Mouse (Mus musculus): ENCODE data around the gene Mog.
"Not testable (repeated sequence)": the region's sequence is repeated elsewhere in the genome, so short reads cannot be mapped to it uniquely, and the experiment has no call there.

Gene Mog

DNA sequence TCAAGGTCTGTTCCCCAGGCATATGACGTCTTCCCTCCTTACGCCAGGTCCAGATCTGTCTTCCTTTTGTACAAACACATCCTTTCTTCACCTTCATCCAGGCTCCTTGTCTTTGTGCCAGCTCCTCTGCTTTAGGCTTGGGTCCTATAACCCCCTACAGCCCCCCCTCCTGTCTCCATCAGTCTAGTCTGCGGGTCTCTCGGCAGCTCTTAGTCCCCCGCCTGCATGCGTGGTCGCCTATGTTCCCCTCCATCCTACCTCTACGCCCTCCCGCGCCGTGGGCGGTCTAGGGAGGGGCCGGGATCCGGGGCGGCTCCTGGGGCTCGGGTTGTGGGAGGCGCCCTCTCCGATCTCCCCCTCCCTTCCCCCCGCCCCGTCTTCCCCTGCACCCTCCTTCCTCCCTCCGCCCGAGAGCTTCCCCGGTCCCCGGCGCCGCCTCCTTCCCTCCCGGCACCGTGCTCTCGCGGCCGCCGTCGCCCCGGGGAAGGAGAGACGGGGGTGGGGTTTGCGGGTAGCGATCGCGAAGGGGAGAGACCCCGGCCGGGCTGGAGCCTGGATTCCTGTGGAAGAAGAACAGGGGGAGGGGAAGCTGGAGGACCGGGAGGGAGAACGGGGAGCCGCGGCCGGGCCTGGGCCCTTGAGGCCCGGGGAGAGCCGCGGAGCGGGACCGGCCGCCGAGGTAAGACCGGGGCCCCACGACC lies 22.6 kb upstream of the Mog start, which contains the start of gene Gabbr1:
TSS of gene Gabbr1 (plus strand) at position 356 of the 701 bp plus-strand sequence.
- DNase-seq (ENCODE audit: low spot score), result peak; percentile 63

- no peak for DNase-seq (ENCODE audit: low spot score)
Observed at GRCm38 (mm10) chr17:37044651-37045244, 21.6 kb upstream of the Mog start.

GRCm38 (mm10) chr17:37039127-37039894 lies 16.1 kb upstream of the Mog start:
- no peak for DNase-seq (ENCODE audit: low spot score)

DNA sequence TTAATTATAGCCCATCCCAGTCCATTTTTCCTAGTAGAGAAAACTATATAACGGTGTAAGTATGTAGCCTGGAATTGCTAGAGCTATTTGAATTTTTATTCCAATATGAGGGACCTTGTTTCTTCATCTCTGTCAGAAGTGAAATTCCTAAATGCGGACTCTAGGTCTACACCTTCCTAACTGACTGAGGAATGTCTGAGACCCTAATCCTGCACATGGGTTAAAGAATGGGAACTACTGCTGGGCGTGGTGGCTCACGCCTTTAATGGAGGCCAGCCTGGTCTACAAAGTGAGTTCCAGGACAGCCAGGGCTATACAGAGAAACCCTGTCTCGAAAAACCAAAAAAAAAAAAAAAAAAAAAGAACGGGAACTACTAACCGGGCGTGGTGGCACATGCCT lies 6.0 kb upstream of the Mog start:
- no peak for DNase-seq (ENCODE audit: low spot score)

GRCm38 (mm10) chr17:37028683-37029120 lies 5.5 kb upstream of the Mog start:
- peak; percentile 88 for DNase-seq (ENCODE audit: low spot score)

GRCm38 (mm10) chr17:37028212-37028611 lies 5.0 kb upstream of the Mog start:
- DNase-seq (ENCODE audit: low spot score), result no peak

DNA sequence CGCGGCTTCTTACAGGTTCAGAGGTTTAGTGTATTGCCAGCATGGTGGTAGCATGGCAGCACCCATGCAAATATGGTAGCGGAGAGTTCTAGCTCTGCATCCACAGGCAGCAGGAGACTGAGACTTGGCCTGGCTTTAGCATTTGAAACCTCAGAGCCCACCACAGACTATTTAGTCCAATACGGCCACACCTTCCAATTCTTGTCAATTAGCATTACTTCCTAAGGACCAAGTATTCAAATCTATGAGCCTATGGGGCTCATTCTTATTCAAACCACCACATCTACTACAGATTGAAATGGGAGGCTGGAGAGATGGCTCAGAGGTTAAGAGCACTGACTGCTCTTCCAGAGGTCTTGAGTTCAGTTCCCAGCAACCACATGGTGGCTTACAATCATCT lies 4.3 kb upstream of the Mog start:
- no peak for DNase-seq (ENCODE audit: low spot score)

DNA sequence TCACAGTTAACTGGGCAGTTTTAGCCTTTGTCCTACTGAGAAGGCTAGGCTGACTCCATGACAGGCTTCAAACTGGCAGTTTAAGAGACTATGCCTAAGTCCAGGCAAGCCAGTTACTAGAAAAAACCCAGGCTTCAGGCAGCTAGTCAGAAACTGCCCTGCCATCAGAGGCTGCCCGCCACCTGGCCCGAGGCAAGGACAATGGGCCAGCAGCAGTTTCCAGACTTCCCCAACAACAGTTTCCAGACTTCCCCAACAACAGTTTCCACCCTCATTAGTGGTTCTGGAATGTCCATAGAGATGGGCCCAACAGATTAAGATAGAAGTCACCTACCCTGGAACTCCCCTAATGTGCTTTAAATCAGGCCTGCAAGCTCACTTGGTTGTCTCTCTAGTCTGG lies 3.2 kb upstream of the Mog start:
- DNase-seq (ENCODE audit: low spot score), result peak; percentile 25

- DNase-seq (ENCODE audit: low spot score), result not testable (repeated sequence)
Observed at GRCm38 (mm10) chr17:37019242-37019641, 4.0 kb downstream of the Mog start.

- DNase-seq (ENCODE audit: low spot score), result no peak
Observed at GRCm38 (mm10) chr17:37018328-37018727, 4.9 kb downstream of the Mog start.

DNA sequence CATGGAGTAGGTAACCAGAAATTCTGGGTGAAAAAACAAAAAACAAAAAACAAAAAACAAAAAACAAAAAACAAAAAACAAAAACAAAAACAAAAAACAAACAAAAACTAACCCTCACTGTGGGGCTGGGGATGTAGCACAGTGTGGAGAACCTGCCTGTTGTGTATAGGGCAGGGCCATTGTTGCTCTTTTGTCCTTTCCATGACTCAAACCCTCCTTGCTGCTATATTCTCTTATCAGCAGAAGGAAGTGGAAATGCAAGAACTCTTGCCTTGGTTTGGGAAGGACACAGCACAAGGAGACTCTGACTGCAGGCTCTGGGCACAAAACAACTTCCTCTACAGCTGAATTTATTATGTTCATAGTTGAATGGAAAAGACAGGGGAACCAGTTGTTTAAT lies 6.9 kb downstream of the Mog start:
- no peak for DNase-seq (ENCODE audit: low spot score)

DNA sequence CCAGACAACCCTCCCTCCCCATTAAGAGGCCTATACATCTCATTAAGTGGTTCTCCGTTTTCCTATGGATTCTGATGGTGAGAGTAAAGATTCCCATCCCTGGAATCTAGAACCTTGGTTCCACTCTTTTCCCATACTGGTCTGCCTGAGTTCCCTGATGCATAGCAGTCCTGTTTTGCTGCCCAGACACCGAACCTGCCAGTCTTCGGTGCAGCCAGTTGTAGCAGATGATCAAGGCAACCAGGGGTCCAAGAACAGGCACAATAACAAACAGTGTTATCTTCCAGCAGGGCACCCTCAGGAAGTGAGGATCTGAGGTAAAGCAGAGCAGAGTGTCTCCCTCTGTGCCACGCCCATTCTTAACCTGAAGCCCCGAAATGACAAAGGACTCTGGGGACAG lies 11.1 kb downstream of the Mog start:
- no peak for DNase-seq (ENCODE audit: low spot score)

- no peak for DNase-seq (ENCODE audit: low spot score)
Observed at GRCm38 (mm10) chr17:37011719-37012118, 11.5 kb downstream of the Mog start.

DNA sequence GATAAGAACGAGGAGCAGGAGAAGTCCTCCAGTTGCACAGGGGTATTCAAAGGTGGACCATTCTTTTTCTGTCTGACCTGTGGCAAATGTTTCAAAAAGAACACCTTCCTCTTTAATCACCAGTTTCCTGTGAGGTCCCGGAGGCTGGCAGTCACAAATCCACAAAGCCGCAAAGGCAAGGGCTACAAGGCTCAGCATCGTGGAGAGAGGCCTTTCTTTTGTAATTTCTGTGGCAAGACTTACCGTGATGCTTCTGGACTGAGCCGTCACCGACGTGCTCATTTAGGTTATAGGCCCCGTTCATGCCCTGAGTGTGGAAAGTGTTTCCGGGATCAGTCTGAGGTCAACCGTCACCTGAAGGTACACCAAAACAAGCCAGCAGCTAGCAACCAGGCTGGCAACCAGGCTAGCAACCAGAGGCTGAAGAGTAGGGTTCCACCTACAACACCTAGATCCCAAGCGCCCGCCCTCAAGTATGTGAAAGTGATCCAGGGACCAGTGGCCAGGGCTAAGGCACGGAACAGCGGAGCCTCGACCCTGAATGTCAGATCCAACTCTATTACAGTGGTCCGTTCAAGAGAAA lies 13.6 kb downstream of the Mog start:
- no peak for DNase-seq (ENCODE audit: low spot score)

GRCm38 (mm10) chr17:37008161-37008560 lies 15.0 kb downstream of the Mog start:
- DNase-seq (ENCODE audit: low spot score), result no peak

GRCm38 (mm10) chr17:37003366-37003765 lies 19.8 kb downstream of the Mog start:
- no peak for DNase-seq (ENCODE audit: low spot score)

- DNase-seq (ENCODE audit: low spot score), result peak; percentile 41
Observed at GRCm38 (mm10) chr17:37002364-37003330, 20.6 kb downstream of the Mog start.

- DNase-seq (ENCODE audit: low spot score), result no peak
Observed at GRCm38 (mm10) chr17:37000863-37001262, 22.3 kb downstream of the Mog start, which contains the start of gene Zfp57. Gene Zfp57, plus strand, starts transcription at chr17:37001163.

DNA sequence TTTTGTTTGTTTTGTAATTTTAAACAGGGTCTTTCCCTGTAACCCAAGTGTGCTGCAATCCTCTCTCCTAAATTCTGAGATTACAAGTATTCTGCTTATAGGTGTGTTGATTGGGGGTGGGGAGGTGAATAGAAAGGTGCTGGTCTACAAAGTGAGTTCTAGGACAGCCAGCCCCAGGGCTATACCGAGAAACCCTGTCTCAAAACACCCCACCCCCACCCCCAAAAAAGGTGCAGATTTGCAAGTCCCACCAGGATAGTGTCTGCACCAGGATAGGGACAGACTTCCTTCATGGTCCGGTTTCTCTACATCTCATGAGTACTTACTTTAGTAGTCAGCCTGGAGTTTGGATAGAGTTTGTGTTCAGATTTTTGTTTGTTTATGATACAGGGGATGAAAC lies 24.7 kb downstream of the Mog start:
- DNase-seq (ENCODE audit: low spot score), result no peak

GRCm38 (mm10) chr17:36997033-36997735 lies 26.0 kb downstream of the Mog start:
- DNase-seq (ENCODE audit: low spot score), result peak; percentile 53

DNA sequence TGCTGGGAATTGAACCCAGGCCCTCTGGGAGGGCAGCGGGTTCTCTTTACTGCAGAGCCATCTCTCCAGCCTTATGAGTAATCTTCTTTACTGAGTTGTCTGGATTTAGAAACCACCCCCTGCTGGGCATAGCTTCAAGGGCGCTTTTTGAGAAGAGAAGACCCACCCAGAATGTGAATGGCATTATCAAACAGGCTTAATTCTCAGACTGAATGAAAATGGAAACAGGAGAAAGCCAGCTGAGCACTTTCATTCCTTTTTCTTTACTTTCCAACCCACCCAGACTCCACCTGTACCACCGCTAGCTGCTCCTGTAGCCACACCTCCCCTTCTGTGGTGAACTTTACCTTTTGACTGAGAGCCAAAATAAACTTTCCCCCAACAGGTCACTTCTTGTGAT lies 27.8 kb downstream of the Mog start:
- DNase-seq (ENCODE audit: low spot score), result no peak

Measured in testis, postnatal 14 days (tissue).